Mouse (Mus musculus): ENCODE measurements around the gene Ak4. TPM values are rescaled to one million over a fixed set of nuclear protein-coding genes. Genes with fewer than 3 reads are reported as not detected.

Ak4 gene
- polyA plus RNA-seq, 2 experiments: 5.8 to 17.9 TPM

DNA sequence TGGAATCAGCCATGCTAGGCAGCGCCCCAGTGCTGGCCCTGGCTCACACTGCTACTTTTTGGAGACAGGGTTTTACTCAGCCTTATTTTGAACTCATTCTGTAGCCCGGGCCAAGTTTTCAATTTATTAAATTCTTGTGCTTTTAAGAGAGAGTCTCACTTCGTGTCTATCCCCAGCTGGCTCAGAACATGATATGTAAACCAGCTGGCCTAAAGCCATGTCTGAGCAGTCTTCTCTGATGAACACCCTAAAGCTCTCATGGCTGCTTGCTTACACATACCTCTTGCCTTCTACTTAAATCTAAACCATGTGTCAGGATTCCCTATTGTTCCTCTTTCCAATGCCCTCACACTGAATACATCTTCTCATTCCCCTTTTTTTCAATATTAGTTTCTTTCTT, 14.2 kb upstream of the Ak4 start:
- no peaks in the 10 kb centered on the region for H3K27me3 ChIP-seq (ENCODE audit: control insufficient read depth, insufficient read depth, low read length)

GRCm38 (mm10) chr4:101406411-101407196, 12.5 kb upstream of the Ak4 start:
- Histone ChIP-seq H3K4me2 (replicated peaks; ENCODE audit: low read depth, low read length, severe bottlenecking) (no peak overlapping the region), H3K27ac (replicated peaks; ENCODE audit: low read depth, low read length) (no peak overlapping the region), H3K9me3 (ENCODE audit: control insufficient read depth, low read length) (no peaks in the 10 kb centered on the region), H3K36me3 (ENCODE audit: control insufficient read depth, insufficient read depth, low read length) (no peaks in the 10 kb centered on the region), H3K27me3 (ENCODE audit: control insufficient read depth, insufficient read depth, low read length) (no peaks in the 10 kb centered on the region), H3K4me3 (replicated peaks; ENCODE audit: low read length) (no peak overlapping the region), H3K4me1 (ENCODE audit: control insufficient read depth, insufficient read depth, low read length) (peaks cover 11% of the 10 kb centered on the region), H3K9ac (ENCODE audit: low read depth, low read length, severe bottlenecking) (no peak overlapping the region)
- DNase-seq (ENCODE audit: low spot score) (no peak), ATAC-seq (ENCODE audit: low FRiP score, low read depth) (no peak)
- TF ChIP-seq POLR2A (IDR thresholded peaks at IDR 0.05; ENCODE audit: borderline replicate concordance, extremely low read depth, insufficient read depth, insufficient read length): no peak
- WGBS: 88% methylated on average over 4 of the region's 4 CpGs

More for the DNA sequence above, 14.2 kb upstream of the Ak4 start:
- Histone ChIP-seq H3K36me3 (ENCODE audit: control insufficient read depth, insufficient read depth, low read length) (no peaks in the 10 kb centered on the region), H3K4me3 (replicated peaks; ENCODE audit: low read length) (no peak overlapping the region), H3K27ac (replicated peaks; ENCODE audit: low read depth, low read length) (0 out of 2 replicates have a peak overlapping the region, but pooled peaks have one; percentile 6), H3K9ac (ENCODE audit: low read depth, low read length, severe bottlenecking) (no peak overlapping the region), H3K4me2 (replicated peaks; ENCODE audit: low read depth, low read length, severe bottlenecking) (no peak overlapping the region), H3K9me3 (ENCODE audit: control insufficient read depth, low read length) (no peaks in the 10 kb centered on the region), H3K4me1 (ENCODE audit: control insufficient read depth, insufficient read depth, low read length) (peaks cover 11% of the 10 kb centered on the region)
- WGBS: 30% methylated on average over 3 of the region's 3 CpGs
- DNase-seq (ENCODE audit: low spot score): peak; percentile 91
- ATAC-seq (ENCODE audit: low FRiP score, low read depth): peak; percentile 96
- no peak for TF ChIP-seq POLR2A (IDR thresholded peaks at IDR 0.05; ENCODE audit: borderline replicate concordance, extremely low read depth, insufficient read depth, insufficient read length)

DNA sequence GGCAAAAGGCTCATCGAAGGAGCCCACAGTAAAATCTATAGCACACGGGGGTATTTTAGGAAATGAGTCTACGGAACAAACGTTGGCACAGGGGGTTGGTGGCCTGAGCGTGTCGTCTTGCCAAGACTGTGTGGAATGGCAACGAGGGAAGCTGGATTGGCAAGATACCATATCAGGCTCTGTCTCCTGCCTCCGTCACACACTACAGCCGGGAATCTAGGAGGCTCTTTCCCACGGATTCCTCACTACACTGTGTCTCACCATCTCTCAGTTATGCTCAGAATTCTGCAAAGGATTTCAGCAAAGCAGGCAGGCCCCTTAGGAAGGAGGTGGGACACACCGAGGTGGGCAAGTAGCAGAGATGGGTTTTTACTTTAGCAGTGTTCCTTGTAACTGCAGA, 2.1 kb upstream of the Ak4 start:
- no peak for TF ChIP-seq POLR2A (IDR thresholded peaks at IDR 0.05; ENCODE audit: borderline replicate concordance, extremely low read depth, insufficient read depth, insufficient read length)
- Histone ChIP-seq H3K4me1 (ENCODE audit: control insufficient read depth, insufficient read depth, low read length) (0 out of 2 replicates have a peak, but pooled peaks cover 5% of the 10 kb centered on the region), H3K9me3 (ENCODE audit: control insufficient read depth, low read length) (no peaks in the 10 kb centered on the region), H3K4me2 (replicated peaks; ENCODE audit: low read depth, low read length, severe bottlenecking) (no peak overlapping the region), H3K27ac (replicated peaks; ENCODE audit: low read depth, low read length) (no peak overlapping the region), H3K36me3 (ENCODE audit: control insufficient read depth, insufficient read depth, low read length) (no peaks in the 10 kb centered on the region), H3K27me3 (ENCODE audit: control insufficient read depth, insufficient read depth, low read length) (no peaks in the 10 kb centered on the region), H3K9ac (ENCODE audit: low read depth, low read length, severe bottlenecking) (no peak overlapping the region), H3K4me3 (replicated peaks; ENCODE audit: low read length) (no peak overlapping the region)
- no peak for DNase-seq (ENCODE audit: low spot score)
- ATAC-seq (ENCODE audit: low FRiP score, low read depth): no peak
- WGBS: 89% methylated on average over 11 of the region's 11 CpGs

GRCm38 (mm10) chr4:101419911-101420880, 1.1 kb downstream of the Ak4 start:
- Histone ChIP-seq H3K27me3 (ENCODE audit: control insufficient read depth, insufficient read depth, low read length) (no peaks in the 10 kb centered on the region), H3K4me3 (replicated peaks; ENCODE audit: low read length) (peak overlapping the region; percentile 87), H3K4me2 (replicated peaks; ENCODE audit: low read depth, low read length, severe bottlenecking) (peak overlapping the region; percentile 89), H3K27ac (replicated peaks; ENCODE audit: low read depth, low read length) (peak overlapping the region; percentile 55), H3K36me3 (ENCODE audit: control insufficient read depth, insufficient read depth, low read length) (no peaks in the 10 kb centered on the region), H3K9me3 (ENCODE audit: control insufficient read depth, low read length) (no peaks in the 10 kb centered on the region), H3K4me1 (ENCODE audit: control insufficient read depth, insufficient read depth, low read length) (peaks cover 5% of the 10 kb centered on the region; the same call in 1 of the 2 replicates), H3K9ac (ENCODE audit: low read depth, low read length, severe bottlenecking) (peak overlapping the region; percentile 87)
- DNase-seq (ENCODE audit: low spot score): no peak
- no peak for TF ChIP-seq POLR2A (IDR thresholded peaks at IDR 0.05; ENCODE audit: borderline replicate concordance, extremely low read depth, insufficient read depth, insufficient read length)
- ATAC-seq (ENCODE audit: low FRiP score, low read depth): peak; percentile 82
- under 1% methylated on average over 65 of the region's 90 CpGs for WGBS

GRCm38 (mm10) chr4:101422996-101423395, 3.9 kb downstream of the Ak4 start:
- Histone ChIP-seq H3K27me3 (ENCODE audit: control insufficient read depth, insufficient read depth, low read length) (no peaks in the 10 kb centered on the region), H3K27ac (replicated peaks; ENCODE audit: low read depth, low read length) (no peak overlapping the region), H3K4me3 (replicated peaks; ENCODE audit: low read length) (no peak overlapping the region), H3K9ac (ENCODE audit: low read depth, low read length, severe bottlenecking) (no peak overlapping the region), H3K36me3 (ENCODE audit: control insufficient read depth, insufficient read depth, low read length) (no peaks in the 10 kb centered on the region), H3K4me2 (replicated peaks; ENCODE audit: low read depth, low read length, severe bottlenecking) (no peak overlapping the region), H3K9me3 (ENCODE audit: control insufficient read depth, low read length) (no peaks in the 10 kb centered on the region), H3K4me1 (ENCODE audit: control insufficient read depth, insufficient read depth, low read length) (peaks cover 5% of the 10 kb centered on the region; the same call in 1 of the 2 replicates)
- 94% methylated on average over 10 of the region's 10 CpGs for WGBS
- no peak for TF ChIP-seq POLR2A (IDR thresholded peaks at IDR 0.05; ENCODE audit: borderline replicate concordance, extremely low read depth, insufficient read depth, insufficient read length)
- no peak for ATAC-seq (ENCODE audit: low FRiP score, low read depth)
- DNase-seq (ENCODE audit: low spot score): no peak

All from limb, embryonic 14.5 days (tissue).